Mouse (Mus musculus) midbrain, embryonic 10.5 days (tissue): ENCODE measurements around the gene Gcnt2. TPM values are rescaled to one million over a fixed set of nuclear protein-coding genes. Genes with fewer than 3 reads are reported as not detected.
A peak's percentile ranks its signal among the peaks of the same experiment; 100 is the strongest.
"Not testable (repeated sequence)": the region's sequence is repeated elsewhere in the genome, so short reads cannot be mapped to it uniquely, and the experiment has no call there.

Experiments used
- DNase-seq: peaks from one replicate; pipeline ENCODE4 v3.0.0-alpha.2; 2017; ENCODE audit warnings: low spot score
- H3K27ac ChIP-seq: fragments of 300-500 bp; sonication (generic); replicated peaks from 2 replicates; pipeline ENCODE4 v1.5.1; 2016; ENCODE audit warnings: mild to moderate bottlenecking
- H3K27me3 ChIP-seq: fragments of 300-500 bp; sonication (generic); 2 replicates; pipeline ENCODE4 v1.6.1; 2016; ENCODE audit warnings: low read depth, mild to moderate bottlenecking; ENCODE audit not compliant: poor library complexity, severe bottlenecking
- H3K36me3 ChIP-seq: fragments of 300-500 bp; sonication (generic); 2 replicates; pipeline ENCODE4 v1.6.1; 2016; ENCODE audit warnings: mild to moderate bottlenecking, moderate library complexity
- H3K4me1 ChIP-seq: fragments of 300-500 bp; sonication (generic); 2 replicates; pipeline ENCODE4 v1.6.1; 2016
- H3K4me3 ChIP-seq: fragments of 300-500 bp; sonication (generic); 2 replicates; pipeline ENCODE4 v1.5.1; 2016; ENCODE audit warnings: mild to moderate bottlenecking, moderate library complexity
- H3K9me3 ChIP-seq: fragments of 300-500 bp; sonication (generic); replicated peaks from 2 replicates; pipeline ENCODE4 v1.6.1; 2016; ENCODE audit warnings: mild to moderate bottlenecking
- WGBS: fragments of 180-500 bp; shearing (Covaris S2); methylation state at CpG from one replicate; pipeline ENCODE4 v1.1.7; 2016; 5-methylcytosine and 5-hydroxymethylcytosine counted together
- polyA plus RNA-seq: library from polyadenylated mRNA; unstranded; fragments of >200 nt; fragmentation: Nextera tagmentation; extraction: Ambion mirVana; gene quantifications from 2 replicates; pipeline ENCODE4 v1.2.1, GENCODE M21; 2016

The Gcnt2 gene
- polyA plus RNA-seq, 1 experiment from 2014 or later, result 2.7 TPM

DNA sequence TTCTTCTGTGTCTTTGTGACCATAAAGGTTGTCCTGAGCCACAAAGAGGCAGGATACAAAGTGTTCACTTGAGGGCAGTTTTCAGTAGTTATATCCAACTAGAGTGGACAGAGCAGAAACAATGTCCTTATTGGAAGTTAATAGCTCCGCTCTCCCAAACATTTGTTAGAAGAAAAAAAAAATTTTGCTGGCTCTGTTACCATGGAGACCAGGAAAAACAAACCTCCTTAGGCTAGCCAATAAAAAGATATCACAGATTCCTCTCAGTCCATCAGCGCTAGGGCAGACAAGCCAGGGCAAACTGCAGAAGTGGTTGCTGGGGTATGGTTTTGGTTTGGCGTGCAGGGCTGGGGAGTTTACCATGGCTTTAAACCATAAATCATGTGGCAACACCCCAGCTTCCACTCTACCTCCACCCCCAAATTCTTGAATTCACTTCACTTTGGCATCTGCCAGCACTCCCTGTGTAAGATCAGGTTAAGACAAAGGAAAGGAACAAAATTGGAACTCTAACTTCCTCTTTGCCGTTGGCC is 54.6 kb downstream of the Gcnt2 start:
- H3K4me3 ChIP-seq, result no peak overlapping the region

DNA sequence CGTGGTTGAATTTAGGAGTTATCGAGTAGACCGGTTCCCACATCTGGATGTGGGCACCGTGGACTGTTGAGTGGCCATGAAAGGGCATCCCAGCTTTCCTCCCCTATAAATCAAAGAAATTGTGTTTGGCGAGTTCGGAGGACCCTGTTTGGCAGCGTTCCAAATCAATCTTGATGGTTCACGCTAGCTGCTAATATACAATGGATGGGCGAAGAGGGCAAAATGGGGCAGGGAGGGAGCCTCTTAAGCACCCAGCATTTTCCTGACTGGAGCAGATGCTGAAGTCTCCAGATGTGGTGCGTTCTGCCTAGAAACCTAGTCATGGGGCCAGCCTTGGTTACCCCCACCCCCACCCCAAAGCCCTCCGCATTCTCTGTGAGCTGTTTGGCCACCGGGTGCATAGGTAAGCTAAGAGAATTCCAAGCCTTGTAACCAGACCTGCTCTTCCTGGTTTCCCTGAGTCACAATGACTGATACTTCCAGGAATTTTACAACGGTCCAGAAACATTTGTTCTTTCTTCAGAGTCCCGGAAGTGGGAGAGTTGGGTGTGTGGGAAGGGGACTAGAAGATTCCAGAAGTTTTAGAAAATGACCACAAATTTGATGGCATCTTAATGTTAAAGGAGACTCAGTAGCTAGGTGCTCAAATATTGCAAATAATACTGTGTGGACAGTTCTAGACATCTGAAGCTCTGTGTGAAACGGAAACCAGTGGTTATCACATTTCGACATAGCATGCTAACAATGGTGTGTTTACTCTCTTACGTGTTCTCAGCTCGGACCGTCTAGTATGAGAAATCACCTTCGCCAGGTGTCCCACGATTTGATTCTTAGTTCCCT is 57.0 kb downstream of the Gcnt2 start:
- Histone ChIP-seq H3K4me1 (peaks cover 25% of the 10 kb centered on the region), H3K4me3 (peak overlapping the region; percentile 65), H3K27ac (peak overlapping the region; percentile 79; the same call in 1 of the 2 replicates), H3K9me3 (no peaks in the 10 kb centered on the region), H3K36me3 (no peaks in the 10 kb centered on the region), H3K27me3 (peaks cover 45% of the 10 kb centered on the region)
- no peak for DNase-seq
- 9% methylated on average over 21 of the region's 21 CpGs for WGBS

More for the DNA sequence above, 54.6 kb downstream of the Gcnt2 start:
- WGBS, result 92% methylated on average over 4 of the region's 4 CpGs
- Histone ChIP-seq H3K4me1 (peaks cover 25% of the 10 kb centered on the region), H3K27ac (no peak overlapping the region), H3K9me3 (no peaks in the 10 kb centered on the region), H3K36me3 (no peaks in the 10 kb centered on the region), H3K27me3 (peaks cover 36% of the 10 kb centered on the region)
- DNase-seq, result no peak

DNA sequence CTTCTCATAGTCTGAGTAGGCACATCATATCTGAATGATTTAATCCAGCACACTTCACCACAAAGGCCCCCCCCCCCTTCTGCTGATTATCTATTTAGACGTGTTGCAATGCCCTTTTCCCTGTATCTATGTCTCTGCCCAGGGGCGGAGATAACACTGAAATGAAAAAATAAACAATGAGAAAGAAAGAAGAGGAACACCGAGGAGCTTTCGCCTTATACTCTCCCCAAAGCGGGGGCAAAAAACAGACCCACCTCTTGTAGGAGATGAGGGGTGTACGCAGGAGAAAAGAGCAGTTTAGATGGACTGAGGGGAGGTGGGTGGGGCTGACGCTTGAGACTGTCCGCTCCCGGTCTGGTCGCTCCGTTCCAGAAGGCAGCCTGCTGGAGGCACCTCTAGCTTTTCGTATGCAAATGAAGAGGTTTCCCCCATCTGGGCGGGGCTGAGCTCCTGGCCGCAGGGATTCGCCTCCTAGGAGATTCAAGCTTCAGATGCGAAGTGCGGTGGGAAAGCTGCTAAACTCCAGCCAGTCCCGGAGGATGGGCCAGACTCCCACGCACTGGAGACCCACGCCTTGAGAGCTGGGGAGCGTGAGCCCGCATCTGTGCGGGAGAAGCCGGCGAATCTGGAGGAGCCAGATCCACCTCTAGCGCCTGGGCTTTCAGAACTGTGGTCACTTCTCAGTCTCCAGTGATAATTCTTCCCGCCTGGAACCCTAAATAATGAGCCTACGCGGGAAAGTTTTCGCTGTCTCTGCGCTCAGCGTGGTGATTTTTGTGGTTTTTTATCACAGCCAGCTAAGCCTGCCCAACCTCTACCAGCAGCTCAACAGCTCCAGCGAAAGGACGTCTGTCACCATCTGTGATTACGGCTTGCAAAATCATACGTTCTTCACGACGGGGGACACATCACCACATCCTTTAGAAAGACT is 57.9 kb downstream of the Gcnt2 start:
- Histone ChIP-seq H3K9me3 (no peaks in the 10 kb centered on the region), H3K27ac (peak overlapping the region; percentile 79), H3K36me3 (no peaks in the 10 kb centered on the region), H3K4me3 (peak overlapping the region; percentile 65), H3K27me3 (peaks cover 45% of the 10 kb centered on the region), H3K4me1 (peaks cover 30% of the 10 kb centered on the region)
- WGBS, result under 1% methylated on average over 38 of the region's 38 CpGs
- peak; percentile 82 for DNase-seq

DNA sequence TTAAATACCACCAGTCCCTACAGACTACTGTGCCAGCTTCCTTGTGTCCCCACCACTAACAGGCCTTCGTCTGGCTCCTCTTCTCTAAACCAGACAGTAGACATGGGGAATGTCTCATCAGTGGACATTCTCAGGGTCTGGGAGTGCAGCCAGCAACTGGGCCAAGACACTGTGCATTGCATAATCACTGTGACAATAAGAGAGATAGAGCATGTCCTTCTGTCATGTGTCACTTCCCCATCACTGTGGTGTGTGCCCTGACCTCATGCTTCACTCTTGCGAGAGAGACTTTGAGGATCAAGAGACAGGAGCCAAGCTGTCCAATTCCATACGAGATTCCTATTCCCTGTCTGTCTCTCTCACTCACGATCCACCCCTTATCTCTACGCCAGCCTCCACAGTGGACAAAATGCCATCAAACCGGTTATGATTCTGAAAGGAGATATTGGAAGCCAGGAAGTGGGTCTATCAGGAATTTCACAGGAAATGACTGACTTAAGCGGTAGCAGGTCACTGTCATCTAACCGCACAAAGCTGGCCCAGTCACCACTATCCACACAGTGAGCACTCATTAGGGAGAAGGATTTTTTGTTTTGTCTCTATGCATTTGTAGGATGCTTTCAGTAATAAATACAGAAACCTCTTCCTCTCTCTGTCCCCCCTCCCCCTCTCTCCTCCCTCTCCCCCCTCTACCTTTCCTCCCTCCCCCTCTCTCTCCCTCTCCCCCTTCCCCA is 61.9 kb downstream of the Gcnt2 start:
- peaks cover 31% of the 10 kb centered on the region for H3K27me3 ChIP-seq

DNA sequence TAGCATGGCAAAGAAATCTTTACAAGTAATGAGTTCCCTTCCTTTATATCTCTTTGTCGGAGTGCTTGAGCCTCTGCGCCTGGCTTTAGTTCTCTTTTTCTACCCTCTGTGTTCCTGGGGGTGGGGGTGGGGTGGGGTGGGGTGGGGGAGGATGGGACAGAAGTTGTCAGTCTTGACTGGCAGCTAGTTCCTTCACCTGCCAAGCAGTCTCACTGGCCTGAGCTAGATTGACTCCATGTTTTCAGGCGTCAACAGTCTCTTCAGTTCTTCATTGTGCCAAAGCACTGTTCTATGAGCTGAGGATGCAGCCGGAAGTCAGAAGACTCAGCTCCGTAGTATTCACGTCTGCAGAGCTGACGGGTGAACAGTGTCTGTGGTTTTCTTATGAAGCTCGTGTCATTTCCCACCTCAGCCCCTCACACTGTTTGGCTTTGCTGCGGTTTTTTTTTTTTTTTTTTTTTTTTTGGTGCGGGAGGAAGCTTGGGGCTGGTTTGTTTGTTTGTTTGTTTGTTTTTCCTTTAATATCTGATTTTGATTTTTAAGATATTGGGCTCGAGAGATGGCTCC is 62.8 kb downstream of the Gcnt2 start:
- Histone ChIP-seq H3K27ac (no peak overlapping the region), H3K27me3 (peaks cover 22% of the 10 kb centered on the region), H3K36me3 (no peaks in the 10 kb centered on the region), H3K9me3 (no peaks in the 10 kb centered on the region), H3K4me3 (no peak overlapping the region), H3K4me1 (peaks cover 14% of the 10 kb centered on the region)
- 81% methylated on average over 11 of the region's 11 CpGs for WGBS
- DNase-seq, result no peak

More for the DNA sequence above, 61.9 kb downstream of the Gcnt2 start:
- DNase-seq, result no peak
- Histone ChIP-seq H3K4me3 (no peak overlapping the region), H3K4me1 (peaks cover 23% of the 10 kb centered on the region), H3K27ac (no peak overlapping the region; the same call in 1 of the 2 replicates), H3K9me3 (no peaks in the 10 kb centered on the region), H3K36me3 (no peaks in the 10 kb centered on the region)
- 83% methylated on average over 8 of the region's 8 CpGs for WGBS

DNA sequence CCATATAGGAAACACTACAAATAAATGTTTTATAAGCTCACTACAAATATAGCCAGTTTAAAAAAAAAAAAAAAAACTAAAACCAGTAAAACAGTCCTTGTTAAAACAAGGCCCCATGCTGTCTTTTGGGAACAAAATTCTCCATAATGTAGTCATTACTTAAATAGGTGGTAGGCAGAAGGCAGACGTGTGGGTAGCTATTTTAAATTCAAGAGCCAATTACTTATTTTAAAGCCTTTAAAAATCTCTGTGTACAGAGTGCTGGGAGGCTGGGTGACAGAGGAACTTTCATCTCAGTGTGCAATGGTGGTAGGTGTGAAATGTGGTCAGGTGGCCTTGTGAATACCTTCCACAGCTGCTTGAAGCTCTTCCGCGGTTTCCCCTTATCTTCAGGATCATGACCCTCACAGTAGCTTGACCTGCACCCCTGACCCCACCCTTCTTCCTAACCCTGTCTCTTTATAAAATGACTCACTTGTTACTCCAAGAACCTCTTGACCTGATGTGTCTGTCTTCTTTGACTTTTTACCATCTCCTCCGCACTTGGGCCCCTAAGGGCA is 64.3 kb downstream of the Gcnt2 start:
- Histone ChIP-seq H3K4me3 (no peak overlapping the region), H3K4me1 (0 out of 2 replicates have a peak, but pooled peaks cover 5% of the 10 kb centered on the region), H3K9me3 (no peaks in the 10 kb centered on the region), H3K27me3 (peaks cover 11% of the 10 kb centered on the region), H3K36me3 (no peaks in the 10 kb centered on the region), H3K27ac (no peak overlapping the region)
- DNase-seq, result no peak
- 85% methylated on average over 4 of the region's 4 CpGs for WGBS

DNA sequence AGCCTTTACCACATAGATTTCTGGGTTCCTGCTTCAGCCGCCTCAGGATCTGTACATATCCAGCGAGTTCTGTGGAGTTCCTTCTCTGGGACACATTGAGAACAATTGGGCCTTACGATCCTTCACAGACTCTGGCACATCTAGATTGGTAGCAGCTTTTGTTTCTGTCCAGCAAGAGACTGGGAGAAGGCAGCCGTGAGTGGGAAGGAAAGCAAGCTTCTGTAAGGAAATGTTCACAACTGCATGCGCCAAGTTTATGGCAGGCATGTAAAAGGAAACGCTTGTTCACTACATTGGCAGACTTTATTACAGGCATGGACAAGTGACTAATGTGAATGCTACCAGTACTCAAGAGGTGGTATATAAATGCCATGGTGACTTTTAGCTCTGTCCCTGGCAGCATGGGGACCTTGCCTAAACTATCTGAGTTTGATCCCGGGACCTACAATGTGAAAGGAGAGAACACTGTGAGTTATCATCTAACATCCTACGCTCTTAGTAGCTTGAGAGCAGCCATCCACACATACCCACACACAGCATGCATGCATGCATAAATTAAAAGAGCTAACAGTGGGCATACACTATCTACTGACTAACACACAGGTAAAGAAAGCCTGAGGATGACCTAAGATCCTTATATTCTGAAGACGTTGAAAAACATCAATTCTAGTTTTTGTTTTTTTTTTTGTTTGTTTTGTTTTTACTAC is 68.8 kb downstream of the Gcnt2 start:
- Histone ChIP-seq H3K27ac (no peak overlapping the region), H3K36me3 (no peaks in the 10 kb centered on the region), H3K27me3 (no peaks in the 10 kb centered on the region), H3K4me3 (no peak overlapping the region), H3K4me1 (no peaks in the 10 kb centered on the region), H3K9me3 (no peaks in the 10 kb centered on the region)
- no peak for DNase-seq
- 85% methylated on average over 9 of the region's 9 CpGs for WGBS

DNA sequence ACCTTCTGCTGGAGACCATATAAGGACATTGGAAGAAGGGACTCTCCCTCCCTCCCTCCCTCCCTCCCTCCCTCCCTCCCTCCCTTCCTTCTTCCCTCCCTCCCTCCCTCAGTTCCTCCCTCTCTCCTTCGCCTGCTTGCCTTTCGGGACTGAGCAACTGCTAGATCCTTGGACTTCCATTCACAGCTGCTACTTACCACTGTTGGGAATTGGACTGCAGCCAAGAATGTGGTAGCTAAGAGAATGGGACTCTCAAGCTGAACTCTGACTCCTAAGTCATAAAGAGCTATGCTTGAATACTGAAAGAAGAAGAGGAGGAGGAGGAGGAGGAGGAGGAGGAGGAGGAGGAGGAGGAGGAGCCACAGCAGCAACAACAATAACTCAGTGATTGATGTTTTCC is 72.3 kb downstream of the Gcnt2 start:
- DNase-seq, H3K9me3 ChIP-seq, H3K36me3 ChIP-seq, H3K4me3 ChIP-seq, H3K27ac ChIP-seq, H3K27me3 ChIP-seq, H3K4me1 ChIP-seq: not testable (repeated sequence)
- no CpG with 5 or more reads among the region's 2 CpGs for WGBS

DNA sequence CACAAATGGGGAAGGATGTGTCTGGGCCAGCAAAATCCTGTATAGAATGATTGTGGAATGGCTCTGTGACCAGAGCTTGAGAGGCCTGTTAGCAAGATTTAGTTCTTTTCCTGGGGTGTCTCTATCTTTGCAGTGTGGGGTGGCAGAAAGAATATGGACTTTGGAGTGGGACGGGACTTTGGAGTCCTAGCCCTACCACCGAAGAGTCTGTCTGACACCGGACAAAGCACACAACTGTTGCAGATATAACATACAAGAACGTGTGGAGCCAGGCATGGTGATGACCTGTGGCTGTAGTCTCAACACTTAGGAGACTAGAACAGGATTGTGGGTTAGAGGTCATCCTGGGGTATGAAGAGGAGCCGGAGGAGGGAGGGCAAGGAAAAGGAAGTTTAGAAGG is 73.0 kb downstream of the Gcnt2 start:
- Histone ChIP-seq H3K36me3 (no peaks in the 10 kb centered on the region), H3K27ac (no peak overlapping the region), H3K9me3 (no peaks in the 10 kb centered on the region), H3K4me3 (no peak overlapping the region), H3K4me1 (0 out of 2 replicates have a peak, but pooled peaks cover 5% of the 10 kb centered on the region), H3K27me3 (no peaks in the 10 kb centered on the region)
- 86% methylated on average over 5 of the region's 5 CpGs for WGBS
- DNase-seq, result no peak

DNA sequence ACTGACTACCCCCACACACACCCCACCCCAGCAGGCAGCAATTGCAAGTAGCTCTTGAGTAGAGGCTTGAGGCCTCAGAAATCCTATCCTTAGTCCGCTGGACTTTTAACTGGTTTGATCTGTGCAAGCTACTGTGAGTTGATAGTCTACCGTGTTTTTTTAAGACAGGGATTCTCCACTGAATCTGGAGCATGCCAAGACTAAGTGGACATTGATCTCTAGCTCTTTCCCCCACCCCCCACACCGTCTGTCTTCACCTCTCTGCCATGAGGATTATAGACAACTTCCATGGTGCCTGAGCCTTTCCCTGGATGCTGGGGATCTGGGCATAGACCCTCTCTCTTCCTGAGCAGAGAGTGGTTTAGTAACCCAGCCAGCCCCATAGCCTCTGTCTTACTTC is 74.8 kb downstream of the Gcnt2 start:
- no peak overlapping the region for H3K27ac ChIP-seq
- 0 out of 2 replicates have a peak, but pooled peaks cover 6% of the 10 kb centered on the region for H3K4me1 ChIP-seq
- no peak for DNase-seq
- 83% methylated on average over 3 of the region's 3 CpGs for WGBS
- no peaks in the 10 kb centered on the region for H3K9me3 ChIP-seq
- H3K4me3 ChIP-seq, result no peak overlapping the region
- H3K27me3 ChIP-seq, result no peaks in the 10 kb centered on the region
- H3K36me3 ChIP-seq, result no peaks in the 10 kb centered on the region

DNA sequence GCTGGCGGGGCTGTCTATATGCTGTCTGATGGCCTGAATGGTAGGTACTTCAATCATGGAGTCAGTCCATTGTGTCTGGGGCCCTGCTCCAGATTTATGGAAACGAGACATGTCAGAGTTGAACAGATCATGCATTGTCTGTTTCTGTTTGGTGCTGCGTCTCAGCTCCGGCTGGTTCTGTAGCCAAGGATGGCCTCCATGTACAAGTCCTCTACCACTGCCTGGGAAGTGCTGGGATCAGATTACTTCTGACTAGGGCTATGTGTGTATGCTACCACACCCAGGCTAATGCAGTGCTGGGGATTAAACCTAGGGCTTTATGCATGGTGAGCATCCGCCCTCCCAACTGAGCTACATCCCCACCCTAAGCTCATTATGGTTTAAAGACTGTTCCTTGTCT is 78.0 kb downstream of the Gcnt2 start:
- Histone ChIP-seq H3K9me3 (no peaks in the 10 kb centered on the region), H3K4me3 (no peak overlapping the region), H3K4me1 (0 out of 2 replicates have a peak, but pooled peaks cover 6% of the 10 kb centered on the region), H3K27me3 (no peaks in the 10 kb centered on the region), H3K27ac (no peak overlapping the region), H3K36me3 (no peaks in the 10 kb centered on the region)
- no peak for DNase-seq
- 86% methylated on average over 5 of the region's 5 CpGs for WGBS
